Comparison of ENCODE assay signal across 8 mouse cellular contexts in genomic region chr19:55443618-55444017, GRCm38 (mm10).
"Had no signal": no experiment of that assay in that cellular context is flagged by ENCODE, and none has a peak within 500 bp of the region (broad histone marks: within the 10 kb centered on the region; RNA-seq: fewer than 3 reads in every experiment).

No protein-coding gene starts in this region.

- DNase-seq: liver, postnatal 0 days; lung, adult 2 months; lung, postnatal 14 days; lung, postnatal 36 days; right cerebral cortex, postnatal 14 days; thymus, adult 18-20 months; thymus, postnatal 14 days; thymus, postnatal 36 days had no signal
